Mouse (Mus musculus): ENCODE data around the gene Lrrc36. TPM values are rescaled to one million over a fixed set of nuclear protein-coding genes. Genes with fewer than 3 reads are reported as not detected.

Lrrc36 gene
- total and polyA plus RNA-seq, 3 experiments = 0.19 to 0.34 (median 0.26) TPM

- in situ Hi-C loops (cut with MboI; ENCODE audit: low pct_ligation_motif_present, low pct_unique_long_range_greater_than_20kb, low sequenced_read_pairs) (no loop called here), dilution Hi-C loops (cut with MboI; ENCODE audit: extremely low pct_ligation_motif_present, extremely low pct_unique_long_range_greater_than_20kb, low sequenced_read_pairs) (no loop called here)
- H3K4me2 ChIP-seq (ENCODE audit: insufficient read depth, low read depth, poor library complexity, severe bottlenecking) = peak overlapping the region; percentile 16; the same call in 1 of the 2 replicates
- H3K27me3 ChIP-seq (replicated peaks) = peaks cover 3% of the 10 kb centered on the region
- no peak overlapping the region for H3K9ac ChIP-seq (ENCODE audit: insufficient read depth, low read depth)
- H3K4me3 ChIP-seq (replicated peaks in 1 of 3; ENCODE audit: low read depth in 2 of 3, low read length in 2 of 3, poor library complexity in 1 of 3) = no peak overlapping the region
- TF ChIP-seq SIN3A (IDR thresholded peaks at IDR 0.05; ENCODE audit: low read length) (no peak), EP300 (IDR thresholded peaks at IDR 0.05; ENCODE audit: low read length) (peak; percentile 32; the same call in 1 of the 2 replicates), IRF4 (IDR thresholded peaks at IDR 0.05; ENCODE audit: low read depth, low read length) (peak; percentile 69)
- no peaks in the 10 kb centered on the region for H3K36me3 ChIP-seq (replicated peaks in 1 of 2; ENCODE audit: control insufficient read depth in 1 of 2, insufficient read depth in 1 of 2, low read length in 1 of 2)
- H3K27ac ChIP-seq (ENCODE audit: insufficient read depth, low read depth) = no peak overlapping the region
- peak; percentile 28 for DNase-seq (ENCODE audit: extremely low read depth)
- no peaks in the 10 kb centered on the region for H3K79me2 ChIP-seq (replicated peaks; ENCODE audit: control insufficient read depth, extremely low read depth, insufficient read depth, poor library complexity, severe bottlenecking)
- H3K9me3 ChIP-seq (replicated peaks; ENCODE audit: low read length) = no peaks in the 10 kb centered on the region
- H3K4me1 ChIP-seq (ENCODE audit: control insufficient read depth in 1 of 2, insufficient read depth in 2 of 2) = peaks cover 6 to 28% of the 10 kb centered on the region in 2 experiments
Measured at GRCm38 (mm10) chr8:105506977-105507376, 93.6 kb downstream of the Lrrc36 start.

DNA sequence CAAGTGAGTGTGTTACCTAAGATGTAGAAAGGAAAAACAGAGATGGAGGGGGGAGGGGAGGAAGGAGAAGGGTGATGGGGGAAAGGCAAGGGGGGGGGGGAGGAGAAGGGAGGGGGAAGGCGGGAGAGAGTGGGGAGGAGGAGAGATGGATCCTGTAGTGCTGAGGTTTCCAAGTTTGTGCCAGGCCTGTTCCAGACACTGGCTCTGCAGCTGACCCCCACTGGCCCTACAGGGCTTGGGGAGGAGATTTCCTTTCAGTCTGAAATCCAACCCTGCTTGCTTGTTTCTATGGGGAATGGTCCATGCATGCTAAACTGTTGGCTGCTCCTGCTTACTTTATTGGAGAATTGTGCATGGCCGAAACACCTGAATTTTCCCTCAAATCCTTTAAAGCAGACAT is 95.4 kb downstream of the Lrrc36 start:
- in situ Hi-C loops (cut with MboI; ENCODE audit: low pct_ligation_motif_present, low pct_unique_long_range_greater_than_20kb, low sequenced_read_pairs) (no loop called here), dilution Hi-C loops (cut with MboI; ENCODE audit: extremely low pct_ligation_motif_present, extremely low pct_unique_long_range_greater_than_20kb, low sequenced_read_pairs) (no loop called here)

DNA sequence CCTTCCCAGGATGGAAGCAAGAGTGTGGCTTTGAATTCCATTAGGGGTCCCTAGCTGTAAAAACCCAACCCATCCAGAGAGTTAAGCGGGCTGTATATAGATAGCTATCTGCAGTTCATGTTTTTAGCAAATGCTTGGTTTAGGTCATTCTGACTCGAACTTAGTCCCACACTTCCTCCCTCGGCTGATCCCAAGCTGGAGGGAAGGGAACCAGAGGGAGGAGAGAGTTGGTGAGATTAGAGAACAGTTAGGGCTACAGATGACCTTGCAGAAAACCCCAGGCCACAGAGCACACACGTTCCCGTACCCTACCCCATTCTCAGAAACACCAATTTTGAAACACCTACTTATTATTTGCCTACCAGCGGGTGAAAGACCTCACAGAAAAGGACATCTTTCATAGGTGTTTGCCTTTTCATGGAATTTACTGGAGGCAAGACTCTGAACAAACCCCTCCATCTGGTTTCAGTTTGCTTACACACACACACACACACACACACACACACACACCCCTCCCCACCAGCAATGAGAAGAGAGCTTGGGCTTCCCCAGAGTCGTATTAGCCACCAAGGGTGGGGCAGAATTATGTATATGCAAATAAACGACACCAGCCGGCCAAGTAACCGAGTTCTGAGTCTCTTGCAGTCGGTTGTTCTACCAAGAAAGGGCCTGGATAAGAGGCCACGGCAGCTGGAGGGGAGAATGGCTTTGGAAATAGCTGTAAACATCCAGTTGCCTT is 96.8 kb downstream of the Lrrc36 start:
- Histone ChIP-seq H3K9me3 (replicated peaks; ENCODE audit: low read length) (no peaks in the 10 kb centered on the region), H3K27me3 (replicated peaks) (peaks cover 2% of the 10 kb centered on the region), H3K9ac (ENCODE audit: insufficient read depth, low read depth) (no peak overlapping the region), H3K27ac (ENCODE audit: insufficient read depth, low read depth) (peak overlapping the region; percentile 9; the same call in 1 of the 2 replicates), H3K4me2 (ENCODE audit: insufficient read depth, low read depth, poor library complexity, severe bottlenecking) (peak overlapping the region; percentile 46), H3K36me3 (replicated peaks in 1 of 2; ENCODE audit: control insufficient read depth in 1 of 2, insufficient read depth in 1 of 2, low read length in 1 of 2) (no peaks in the 10 kb centered on the region), H3K4me1 (ENCODE audit: control insufficient read depth in 1 of 2, insufficient read depth in 2 of 2) (peaks cover 6 to 28% of the 10 kb centered on the region in 2 experiments), H3K79me2 (replicated peaks; ENCODE audit: control insufficient read depth, extremely low read depth, insufficient read depth, poor library complexity, severe bottlenecking) (no peaks in the 10 kb centered on the region), H3K4me3 (replicated peaks in 1 of 3; ENCODE audit: low read depth in 2 of 3, low read length in 2 of 3, poor library complexity in 1 of 3) (peak overlapping the region in 2 of 3 experiments; percentile 7 to 41)
- in situ Hi-C loops (cut with MboI; ENCODE audit: low pct_ligation_motif_present, low pct_unique_long_range_greater_than_20kb, low sequenced_read_pairs) (loop anchor here (5.0 kb wide), 1 partner anchor 37 kb away; no protein-coding TSS in a partner anchor), dilution Hi-C loops (cut with MboI; ENCODE audit: extremely low pct_ligation_motif_present, extremely low pct_unique_long_range_greater_than_20kb, low sequenced_read_pairs) (no loop called here)
- no peak for TF ChIP-seq JUND (conservative IDR thresholded peaks at IDR 0.05; ENCODE audit: low read depth, low read length)
- TF ChIP-seq EP300 (IDR thresholded peaks at IDR 0.05; ENCODE audit: low read length) = no peak
- TF ChIP-seq BHLHE40 (IDR thresholded peaks at IDR 0.05; ENCODE audit: low read depth, low read length) = 0 out of 2 replicates have a peak, but pooled peaks have one; percentile 22
- TF ChIP-seq ETS1 (conservative IDR thresholded peaks at IDR 0.05; ENCODE audit: low read depth, low read length) = 0 out of 2 replicates have a peak, but pooled peaks have one; percentile 40
- peak; percentile 70; the same call in 1 of the 2 replicates for TF ChIP-seq IRF4 (IDR thresholded peaks at IDR 0.05; ENCODE audit: low read depth, low read length)
- TF ChIP-seq POLR2AphosphoS2 (IDR thresholded peaks at IDR 0.05; ENCODE audit: low read depth, low read length) = no peak
- TF ChIP-seq JUN (IDR thresholded peaks at IDR 0.05; ENCODE audit: insufficient read depth, low read depth, low read length) = no peak
- no peak for TF ChIP-seq KAT2A (IDR thresholded peaks at IDR 0.05; ENCODE audit: insufficient replicate concordance, low read length)
- peak; percentile 46; the same call in 1 of the 2 replicates for TF ChIP-seq TCF12 (IDR thresholded peaks at IDR 0.05; ENCODE audit: low read depth, low read length)
- no peak for TF ChIP-seq SMC3 (IDR thresholded peaks at IDR 0.05; ENCODE audit: low read depth, low read length)
- TF ChIP-seq CHD1 (IDR thresholded peaks at IDR 0.05; ENCODE audit: low read depth, low read length) = no peak
- TF ChIP-seq SIN3A (IDR thresholded peaks at IDR 0.05; ENCODE audit: low read length) = 0 out of 2 replicates have a peak, but pooled peaks have one; percentile 47
- peak; percentile 96 for TF ChIP-seq MAZ (IDR thresholded peaks at IDR 0.05; ENCODE audit: low read depth, low read length)
- no peak for TF ChIP-seq USF1 (IDR thresholded peaks at IDR 0.05; ENCODE audit: low read depth, low read length)
- TF ChIP-seq NELFE (IDR thresholded peaks at IDR 0.05; ENCODE audit: low read depth, low read length) = no peak
- no peak for TF ChIP-seq MAFK (IDR thresholded peaks at IDR 0.05; ENCODE audit: insufficient replicate concordance, low read length)
- TF ChIP-seq MAX (IDR thresholded peaks at IDR 0.05; ENCODE audit: low read length) = no peak
- DNase-seq (ENCODE audit: extremely low read depth) = peak; percentile 84

More for the DNA sequence above, 95.4 kb downstream of the Lrrc36 start:
- no peak overlapping the region for H3K27ac ChIP-seq (ENCODE audit: insufficient read depth, low read depth)
- DNase-seq (ENCODE audit: extremely low read depth) = no peak
- no peak overlapping the region for H3K9ac ChIP-seq (ENCODE audit: insufficient read depth, low read depth)
- H3K4me2 ChIP-seq (ENCODE audit: insufficient read depth, low read depth, poor library complexity, severe bottlenecking) = no peak overlapping the region
- H3K4me3 ChIP-seq (replicated peaks in 1 of 3; ENCODE audit: low read depth in 2 of 3, low read length in 2 of 3, poor library complexity in 1 of 3) = no peak overlapping the region
- TF ChIP-seq CTCF (conservative IDR thresholded peaks at IDR 0.05 in 1 of 2, IDR thresholded peaks at IDR 0.05 in 1 of 2; ENCODE audit: low read depth in 2 of 2, low read length in 2 of 2) = no peak
- no peak for TF ChIP-seq RAD21 (IDR thresholded peaks at IDR 0.05; ENCODE audit: low read depth, low read length)
- TF ChIP-seq ZC3H11A (IDR thresholded peaks at IDR 0.05; ENCODE audit: low read depth, low read length) = no peak
- TF ChIP-seq SIN3A (IDR thresholded peaks at IDR 0.05; ENCODE audit: low read length) = no peak
- no peak for TF ChIP-seq RCOR1 (conservative IDR thresholded peaks at IDR 0.05; ENCODE audit: low read depth, low read length)
- no peak for TF ChIP-seq CHD2 (IDR thresholded peaks at IDR 0.05; ENCODE audit: low read length)
- TF ChIP-seq JUND (conservative IDR thresholded peaks at IDR 0.05; ENCODE audit: low read depth, low read length) = no peak
- TF ChIP-seq HCFC1 (IDR thresholded peaks at IDR 0.05; ENCODE audit: low read depth, low read length) = no peak
- TF ChIP-seq TCF12 (IDR thresholded peaks at IDR 0.05; ENCODE audit: low read depth, low read length) = no peak
- no peak for TF ChIP-seq BHLHE40 (IDR thresholded peaks at IDR 0.05; ENCODE audit: low read depth, low read length)
- TF ChIP-seq ZNF384 (IDR thresholded peaks at IDR 0.05; ENCODE audit: low read depth, low read length) = no peak
- no peak for TF ChIP-seq ZMIZ1 (IDR thresholded peaks at IDR 0.05; ENCODE audit: low read depth, low read length)
- no peak for TF ChIP-seq ETS1 (conservative IDR thresholded peaks at IDR 0.05; ENCODE audit: low read depth, low read length)
- TF ChIP-seq MAZ (IDR thresholded peaks at IDR 0.05; ENCODE audit: low read depth, low read length) = no peak
- TF ChIP-seq CHD1 (IDR thresholded peaks at IDR 0.05; ENCODE audit: low read depth, low read length) = no peak
- no peak for TF ChIP-seq EP300 (IDR thresholded peaks at IDR 0.05; ENCODE audit: low read length)
- TF ChIP-seq SMC3 (IDR thresholded peaks at IDR 0.05; ENCODE audit: low read depth, low read length) = no peak
- H3K4me1 ChIP-seq (ENCODE audit: control insufficient read depth in 1 of 2, insufficient read depth in 2 of 2) = peaks cover 6 to 28% of the 10 kb centered on the region in 2 experiments
- no peaks in the 10 kb centered on the region for H3K79me2 ChIP-seq (replicated peaks; ENCODE audit: control insufficient read depth, extremely low read depth, insufficient read depth, poor library complexity, severe bottlenecking)
- no peaks in the 10 kb centered on the region for H3K9me3 ChIP-seq (replicated peaks; ENCODE audit: low read length)
- peaks cover 3% of the 10 kb centered on the region for H3K27me3 ChIP-seq (replicated peaks)
- no peaks in the 10 kb centered on the region for H3K36me3 ChIP-seq (replicated peaks in 1 of 2; ENCODE audit: control insufficient read depth in 1 of 2, insufficient read depth in 1 of 2, low read length in 1 of 2)
